Mouse (Mus musculus): ENCODE data around the gene Tmem170b.
A peak's percentile ranks its signal among the peaks of the same experiment; 100 is the strongest.

Tmem170b gene

GRCm38 (mm10) chr13:41605099-41606010 is at the start of gene Tmem170b:
Tmem170b (plus strand) TSS chr13:41605907.
- peak; percentile 96 to 99 for DNase-seq

- no peak for DNase-seq
Measured at GRCm38 (mm10) chr13:41561024-41561423, 44.7 kb upstream of the Tmem170b start.

GRCm38 (mm10) chr13:41568421-41568820 is 37.3 kb upstream of the Tmem170b start:
- no peak for DNase-seq

GRCm38 (mm10) chr13:41568926-41569325 is 36.8 kb upstream of the Tmem170b start:
- no peak for DNase-seq

GRCm38 (mm10) chr13:41569776-41570175 is 35.9 kb upstream of the Tmem170b start:
- no peak for DNase-seq

GRCm38 (mm10) chr13:41571368-41572350 is 34.0 kb upstream of the Tmem170b start:
- peak; percentile 93 to 96 for DNase-seq

GRCm38 (mm10) chr13:41572351-41572735 is 33.4 kb upstream of the Tmem170b start:
- DNase-seq: peak in 1 of 2 experiments; percentile 20

- no peak for DNase-seq
Measured at GRCm38 (mm10) chr13:41573126-41573846, 32.4 kb upstream of the Tmem170b start.

GRCm38 (mm10) chr13:41581058-41581457 is 24.6 kb upstream of the Tmem170b start:
- DNase-seq: no peak

- no peak for DNase-seq
Measured at GRCm38 (mm10) chr13:41583666-41584357, 21.9 kb upstream of the Tmem170b start.

GRCm38 (mm10) chr13:41584358-41584680 is 21.4 kb upstream of the Tmem170b start:
- DNase-seq: no peak

GRCm38 (mm10) chr13:41584896-41585295 is 20.8 kb upstream of the Tmem170b start:
- DNase-seq: no peak

- no peak for DNase-seq
Measured at GRCm38 (mm10) chr13:41596678-41597077, 9.0 kb upstream of the Tmem170b start.

GRCm38 (mm10) chr13:41599977-41600376 is 5.7 kb upstream of the Tmem170b start:
- no peak for DNase-seq

GRCm38 (mm10) chr13:41601056-41601455 is 4.7 kb upstream of the Tmem170b start:
- DNase-seq: no peak

- no peak for DNase-seq
Measured at GRCm38 (mm10) chr13:41603921-41604466, 1.7 kb upstream of the Tmem170b start.

GRCm38 (mm10) chr13:41606081-41607000 is 634 bp downstream of the Tmem170b start:
- DNase-seq: peak; percentile 73 to 77

GRCm38 (mm10) chr13:41607589-41607988 is 1.9 kb downstream of the Tmem170b start:
- DNase-seq: no peak

GRCm38 (mm10) chr13:41608559-41608958 is 2.9 kb downstream of the Tmem170b start:
- DNase-seq: no peak

- DNase-seq: no peak
Measured at GRCm38 (mm10) chr13:41611046-41611445, 5.3 kb downstream of the Tmem170b start.

- DNase-seq: no peak
Measured at GRCm38 (mm10) chr13:41614539-41614938, 8.8 kb downstream of the Tmem170b start.

Measured in cerebellum, postnatal 14 days (tissue).